Mouse (Mus musculus) heart, adult 9 months (tissue): ENCODE data around the gene Tead1.

Experiments used
- DNase-seq, 2 experiments: peaks; one replicate each; pipeline ENCODE4 v3.0.0; 2022; ENCODE audit warnings: low spot score in 2 of 2

The Tead1 gene

GRCm38 (mm10) chr7:112679171-112679512, at the start of gene Tead1:
TSS of gene Tead1 (plus strand) at chr7:112679318.
- peak; percentile 89 to 91 for DNase-seq

- no peak for DNase-seq
Measured at GRCm38 (mm10) chr7:112634505-112635213, 44.5 kb upstream of the Tead1 start.

- DNase-seq, result no peak
Measured at GRCm38 (mm10) chr7:112635936-112636335, 43.2 kb upstream of the Tead1 start.

GRCm38 (mm10) chr7:112643866-112644543, 35.1 kb upstream of the Tead1 start:
- peak in 1 of 2 experiments; percentile 17 for DNase-seq

- peak; percentile 61 to 62 for DNase-seq
Measured at GRCm38 (mm10) chr7:112644701-112645100, 34.4 kb upstream of the Tead1 start.

GRCm38 (mm10) chr7:112645724-112646123, 33.4 kb upstream of the Tead1 start:
- no peak for DNase-seq

- no peak for DNase-seq
Measured at GRCm38 (mm10) chr7:112647417-112647816, 31.7 kb upstream of the Tead1 start.

- peak; percentile 93 to 94 for DNase-seq
Measured at GRCm38 (mm10) chr7:112656141-112656662, 22.9 kb upstream of the Tead1 start.

GRCm38 (mm10) chr7:112658939-112659338, 20.2 kb upstream of the Tead1 start:
- no peak for DNase-seq

GRCm38 (mm10) chr7:112659816-112660215, 19.3 kb upstream of the Tead1 start:
- DNase-seq, result no peak

- DNase-seq, result peak; percentile 83 to 87
Measured at GRCm38 (mm10) chr7:112660325-112660724, 18.8 kb upstream of the Tead1 start.

- DNase-seq, result no peak
Measured at GRCm38 (mm10) chr7:112662398-112663313, 16.5 kb upstream of the Tead1 start.

- peak; percentile 68 to 70 for DNase-seq
Measured at GRCm38 (mm10) chr7:112663314-112663966, 15.7 kb upstream of the Tead1 start.

- DNase-seq, result no peak
Measured at GRCm38 (mm10) chr7:112669993-112670392, 9.1 kb upstream of the Tead1 start.

- peak; percentile 58 to 72 for DNase-seq
Measured at GRCm38 (mm10) chr7:112678418-112679170, 524 bp upstream of the Tead1 start.

- DNase-seq, result peak; percentile 58 to 68
Measured at GRCm38 (mm10) chr7:112679513-112680245, 561 bp downstream of the Tead1 start.

- peak; percentile 41 to 47 for DNase-seq
Measured at GRCm38 (mm10) chr7:112680498-112681251, 1.6 kb downstream of the Tead1 start.

- DNase-seq, result peak; percentile 34 to 47
Measured at GRCm38 (mm10) chr7:112684626-112685561, 5.8 kb downstream of the Tead1 start.
